Mouse (Mus musculus): ENCODE results near the gene Flot1.

The Flot1 gene

DNA sequence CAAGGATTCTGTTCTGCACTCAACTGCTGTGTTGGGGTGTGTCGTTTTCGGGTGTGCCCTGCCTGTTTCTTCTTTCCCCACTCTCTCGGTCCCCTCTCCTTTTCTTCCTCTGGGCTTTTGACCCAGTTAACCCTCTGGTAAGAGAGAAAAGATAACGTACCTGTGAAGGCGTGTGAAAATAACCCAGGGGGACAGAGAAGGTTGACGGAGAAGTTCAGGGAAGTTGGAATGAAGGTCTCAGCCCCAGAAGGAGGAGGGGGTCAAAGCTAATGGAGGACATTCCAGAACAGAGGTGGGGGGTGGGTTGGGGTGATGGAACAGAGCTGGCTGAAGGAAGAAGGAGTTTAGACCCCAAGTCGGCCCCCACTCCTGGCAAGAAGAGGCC lies 45.9 kb downstream of the Flot1 start:
- no peak for DNase-seq (ENCODE audit: low spot score)

DNA sequence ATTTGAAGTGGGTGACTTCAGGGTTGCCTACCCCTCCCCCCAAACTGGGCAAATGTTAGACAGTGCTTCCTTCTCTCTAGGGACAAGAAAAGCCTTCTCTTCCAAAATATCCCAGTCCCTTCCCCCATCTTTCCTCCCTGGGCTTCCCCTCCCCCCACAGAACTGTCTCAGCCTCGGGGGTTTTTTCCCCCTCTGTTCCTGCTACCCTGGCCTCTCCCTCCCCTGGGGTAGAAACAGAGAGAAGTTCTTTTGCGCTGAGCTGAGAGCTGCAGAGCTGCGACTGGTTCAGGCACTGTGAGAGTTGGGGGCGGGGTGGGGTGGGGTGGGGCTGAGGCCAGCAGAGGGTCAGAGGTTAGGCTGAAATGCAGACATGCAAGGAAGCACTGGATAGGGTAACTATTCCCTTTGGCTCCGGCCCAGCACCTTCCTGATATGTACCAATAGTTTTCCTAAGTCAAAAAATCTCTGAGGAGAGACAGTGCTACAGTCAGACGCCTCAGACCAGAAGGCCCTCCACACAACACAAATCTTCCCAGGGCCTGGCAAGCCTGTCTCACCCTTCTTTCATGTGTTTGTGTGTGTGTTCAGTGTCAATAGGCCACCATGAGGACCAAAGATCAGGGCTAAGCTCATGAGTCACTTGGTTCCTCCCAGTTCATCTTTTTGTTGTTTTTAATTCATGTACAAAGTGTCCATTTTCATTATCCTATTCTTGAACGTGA lies 46.5 kb downstream of the Flot1 start:
- DNase-seq (ENCODE audit: low spot score), result no peak

DNA sequence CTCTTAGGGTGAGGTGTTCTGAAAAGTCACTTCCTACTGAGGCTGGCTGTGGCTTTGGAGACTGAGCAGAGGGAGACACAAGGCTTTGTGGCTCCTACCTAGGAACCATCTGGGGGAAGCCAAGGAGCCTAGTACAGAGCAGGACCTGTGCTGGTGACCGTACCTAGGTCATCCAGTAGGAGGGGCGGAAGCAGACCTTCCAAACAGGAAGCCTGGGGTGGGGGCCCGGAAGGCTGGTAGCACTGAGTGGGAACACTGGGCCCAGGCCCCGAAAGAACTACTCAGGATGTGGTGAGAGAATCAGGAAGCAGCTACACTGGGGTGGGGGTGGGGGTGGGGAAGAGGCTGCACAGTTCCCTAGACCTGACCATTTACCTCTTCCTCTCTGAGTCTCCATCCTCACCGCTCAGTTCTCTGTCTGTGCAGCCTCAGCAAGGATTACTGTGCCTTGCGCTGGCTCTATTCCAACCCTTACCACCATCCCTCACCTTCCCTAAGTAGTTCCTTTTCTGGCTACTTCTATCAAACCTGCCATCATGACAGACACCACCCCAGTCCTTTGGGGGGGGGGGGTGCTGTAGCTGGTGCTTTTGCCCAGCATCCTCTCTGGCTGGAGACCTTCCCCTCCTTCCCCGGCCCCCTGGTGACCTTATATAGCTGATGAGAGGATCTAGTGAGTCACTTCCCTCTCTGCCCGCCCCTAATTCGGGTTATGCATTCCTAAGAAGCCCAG lies 47.3 kb downstream of the Flot1 start:
- peak; percentile 87 for DNase-seq (ENCODE audit: low spot score)

DNA sequence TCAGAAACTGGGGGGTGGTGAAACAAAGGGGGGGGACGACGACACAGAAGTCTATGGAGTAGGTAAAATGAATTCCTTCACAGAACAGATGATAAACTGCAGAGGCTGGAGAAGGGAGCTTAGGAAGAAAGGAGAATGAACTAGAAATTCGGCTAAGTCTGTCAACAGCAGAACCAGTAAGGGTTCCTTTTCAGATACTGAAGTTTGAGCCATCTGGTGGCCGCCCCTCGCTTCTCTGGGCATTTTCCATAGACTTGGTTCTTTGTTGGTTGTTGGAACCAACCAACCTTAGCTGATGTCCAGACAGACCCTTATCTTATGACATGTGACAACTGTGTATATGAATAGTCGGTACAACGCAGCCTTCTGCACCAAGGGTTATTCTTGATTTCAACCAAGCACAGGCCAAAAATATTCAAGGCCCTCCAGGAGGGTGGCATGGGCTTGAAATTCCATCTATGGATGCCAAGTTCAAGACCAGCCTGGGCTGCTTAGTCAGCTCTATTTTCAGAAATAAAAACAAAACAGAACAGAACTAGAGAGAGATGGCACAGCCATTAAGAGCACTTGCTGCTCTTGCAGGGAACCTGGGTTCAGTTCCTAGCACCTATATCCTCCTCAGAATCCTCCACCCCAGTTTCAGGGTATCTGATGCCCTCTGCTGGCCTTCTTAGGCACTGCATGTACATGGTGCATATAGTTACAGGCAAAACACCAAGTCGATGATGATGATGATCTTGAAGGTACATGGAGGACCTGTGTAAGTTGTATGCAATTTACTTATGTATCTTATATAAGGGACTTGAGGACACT lies 48.1 kb downstream of the Flot1 start:
- DNase-seq (ENCODE audit: low spot score), result peak; percentile 67

DNA sequence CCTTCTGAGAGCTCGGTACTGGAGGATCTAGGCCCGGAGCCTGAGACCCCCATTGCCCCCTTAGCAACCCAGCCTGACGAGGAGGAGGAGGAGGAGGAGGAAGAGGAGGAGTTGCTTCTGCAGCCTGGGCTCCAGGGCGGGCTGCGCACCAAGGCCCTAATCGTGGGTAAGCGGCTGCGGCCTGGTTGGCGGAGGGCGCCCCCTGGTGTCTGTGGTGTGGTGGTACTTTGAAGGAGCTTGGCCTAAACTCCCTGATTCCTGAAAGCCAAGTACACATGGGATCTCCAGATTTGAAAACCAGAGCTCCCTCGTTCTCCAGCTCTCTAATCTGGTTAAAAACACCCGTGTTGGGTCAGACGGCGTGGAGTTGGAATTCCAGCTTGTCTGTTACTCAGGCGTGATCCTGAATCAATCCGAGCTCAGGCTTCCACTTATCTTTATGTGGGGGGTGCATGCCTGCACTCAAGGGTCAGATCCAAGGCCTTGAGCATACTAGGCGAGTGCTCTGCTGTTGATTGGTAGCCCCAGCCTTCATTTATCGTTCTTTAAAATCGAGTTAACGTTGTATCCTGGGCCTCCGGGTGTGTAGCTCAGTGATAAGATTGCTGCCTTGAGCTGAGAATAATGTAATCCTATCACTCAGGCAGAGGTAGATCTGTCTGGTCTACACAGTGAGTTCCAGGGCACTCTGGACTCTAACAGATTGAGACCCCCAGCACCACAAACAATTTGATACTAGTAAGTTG lies 50.9 kb downstream of the Flot1 start:
- DNase-seq (ENCODE audit: low spot score), result peak; percentile 80

DNA sequence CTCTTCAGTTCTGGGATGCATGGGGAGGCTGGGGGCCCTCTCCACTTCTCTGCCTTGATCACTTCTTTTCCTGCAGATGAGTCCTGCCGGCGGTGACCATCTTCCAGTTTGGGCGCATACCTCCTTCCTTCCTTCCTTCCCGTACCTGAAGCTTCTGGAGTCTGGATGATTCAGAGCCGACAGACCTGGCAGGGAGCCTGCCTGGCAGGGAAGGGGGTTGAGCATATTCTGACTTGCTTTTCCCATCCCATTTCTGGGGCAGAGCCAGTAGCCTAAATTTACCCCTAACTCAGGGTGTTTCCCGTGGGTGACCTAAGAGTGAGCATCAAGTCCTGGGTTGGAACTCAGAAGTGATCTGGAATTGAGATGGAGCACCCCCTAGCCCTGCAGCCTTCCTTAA lies 51.7 kb downstream of the Flot1 start:
- DNase-seq (ENCODE audit: low spot score), result no peak

DNA sequence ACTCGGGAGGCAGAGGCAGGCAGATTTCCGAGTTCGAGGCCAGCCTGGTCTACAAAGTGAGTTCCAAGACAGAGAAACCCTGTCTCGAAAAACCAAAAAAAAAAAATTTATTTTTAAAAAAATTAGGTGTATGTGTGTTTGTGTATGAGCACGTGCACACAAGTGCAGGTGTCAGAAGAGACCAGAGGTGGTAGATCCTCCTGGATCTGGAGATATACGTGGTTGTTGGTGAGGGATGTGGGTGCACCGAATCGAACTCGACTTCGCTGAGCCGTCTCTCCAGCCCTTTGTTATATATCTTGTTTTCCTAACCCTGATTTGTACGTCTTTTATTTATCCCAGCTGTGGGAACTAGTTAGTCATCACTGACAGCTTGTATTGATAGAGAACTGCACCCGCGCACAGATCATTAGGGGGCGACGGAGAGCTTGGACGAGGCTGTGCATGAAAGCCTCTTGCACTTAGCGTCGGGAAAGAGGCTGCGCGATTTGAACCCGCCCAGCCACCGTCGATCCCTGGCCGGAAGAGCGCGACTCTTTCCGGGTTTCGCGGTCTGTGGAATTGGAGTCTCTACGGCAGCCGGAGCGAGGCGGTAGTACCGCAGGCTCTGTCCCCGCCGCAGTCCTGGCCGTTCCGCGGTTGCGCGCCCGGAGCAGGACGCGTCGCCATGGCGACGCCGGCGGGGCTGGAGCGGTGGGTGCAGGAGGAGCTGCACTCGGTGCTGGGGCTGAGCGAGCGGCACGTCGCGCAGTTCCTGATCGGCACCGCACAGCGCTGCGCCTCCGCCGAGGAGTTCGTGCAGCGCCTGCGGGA lies 56.4 kb downstream of the Flot1 start, which contains the start of gene Dhx16:
TSS of gene Dhx16 (plus strand) at position 575 of the 813 bp plus-strand sequence.
- DNase-seq (ENCODE audit: low spot score), result peak; percentile 93
